Mouse (Mus musculus): Measurements from ENCODE around the gene Abhd17a.
A peak's percentile ranks its signal among the peaks of the same experiment; 100 is the strongest.

Abhd17a gene

GRCm38 (mm10) chr10:80576351-80577194 is 13.6 kb downstream of the Abhd17a start:
- DNase-seq, result peak; percentile 72 to 73

GRCm38 (mm10) chr10:80575925-80576324 is 14.2 kb downstream of the Abhd17a start:
- DNase-seq, result no peak

- no peak for DNase-seq
Measured at GRCm38 (mm10) chr10:80574896-80575295, 15.2 kb downstream of the Abhd17a start.

- peak; percentile 46 to 50 for DNase-seq
Measured at GRCm38 (mm10) chr10:80573944-80574343, 16.2 kb downstream of the Abhd17a start.

GRCm38 (mm10) chr10:80572477-80572876 is 17.7 kb downstream of the Abhd17a start:
- peak; percentile 36 to 49 for DNase-seq

- peak; percentile 84 to 87 for DNase-seq
Measured at GRCm38 (mm10) chr10:80570871-80571836, 19.0 kb downstream of the Abhd17a start.

- peak in 1 of 2 experiments; percentile 24 for DNase-seq
Measured at GRCm38 (mm10) chr10:80570419-80570818, 19.7 kb downstream of the Abhd17a start.

- peak; percentile 39 to 46 for DNase-seq
Measured at GRCm38 (mm10) chr10:80569664-80570066, 20.5 kb downstream of the Abhd17a start.

GRCm38 (mm10) chr10:80568876-80569275 is 21.3 kb downstream of the Abhd17a start:
- no peak for DNase-seq

GRCm38 (mm10) chr10:80566375-80567092 is 23.6 kb downstream of the Abhd17a start:
- peak; percentile 95 to 96 for DNase-seq

- peak; percentile 95 to 96 for DNase-seq
Measured at GRCm38 (mm10) chr10:80561116-80561944, 28.8 kb downstream of the Abhd17a start, which contains the start of gene Rexo1. Gene Rexo1 (minus strand): TSS chr10:80561560.

- no peak for DNase-seq
Measured at GRCm38 (mm10) chr10:80560621-80561020, 29.5 kb downstream of the Abhd17a start.

GRCm38 (mm10) chr10:80559431-80559830 is 30.7 kb downstream of the Abhd17a start:
- DNase-seq, result no peak

GRCm38 (mm10) chr10:80557346-80557965 is 32.7 kb downstream of the Abhd17a start:
- DNase-seq, result peak; percentile 91 to 94

GRCm38 (mm10) chr10:80553997-80554396 is 36.1 kb downstream of the Abhd17a start:
- no peak for DNase-seq

GRCm38 (mm10) chr10:80553575-80553974 is 36.6 kb downstream of the Abhd17a start:
- DNase-seq, result no peak

GRCm38 (mm10) chr10:80552364-80552763 is 37.8 kb downstream of the Abhd17a start:
- DNase-seq, result no peak

GRCm38 (mm10) chr10:80549279-80549678 is 40.9 kb downstream of the Abhd17a start:
- no peak for DNase-seq

- DNase-seq, result peak; percentile 91 to 92
Measured at GRCm38 (mm10) chr10:80548428-80549006, 41.6 kb downstream of the Abhd17a start.

- no peak for DNase-seq
Measured at GRCm38 (mm10) chr10:80547539-80547938, 42.6 kb downstream of the Abhd17a start.

- DNase-seq, result no peak
Measured at GRCm38 (mm10) chr10:80546945-80547344, 43.2 kb downstream of the Abhd17a start.

Data from cerebellum, postnatal 10 days (tissue).